Mouse (Mus musculus) adrenal gland, adult 18-20 months (tissue): ENCODE measurements at regions not wholly inside any gene's neighbourhood (a gene's known extent, or its start where the extent isn't known, plus 50 kb on each side); places are given as distances from the start of the nearest gene placed in this dataset.

Source experiments
- DNase-seq, 2 experiments: peaks; one replicate each; pipeline ENCODE4 v3.0.0; 2021 to 2022; ENCODE audit warnings: low spot score in 2 of 2

DNA sequence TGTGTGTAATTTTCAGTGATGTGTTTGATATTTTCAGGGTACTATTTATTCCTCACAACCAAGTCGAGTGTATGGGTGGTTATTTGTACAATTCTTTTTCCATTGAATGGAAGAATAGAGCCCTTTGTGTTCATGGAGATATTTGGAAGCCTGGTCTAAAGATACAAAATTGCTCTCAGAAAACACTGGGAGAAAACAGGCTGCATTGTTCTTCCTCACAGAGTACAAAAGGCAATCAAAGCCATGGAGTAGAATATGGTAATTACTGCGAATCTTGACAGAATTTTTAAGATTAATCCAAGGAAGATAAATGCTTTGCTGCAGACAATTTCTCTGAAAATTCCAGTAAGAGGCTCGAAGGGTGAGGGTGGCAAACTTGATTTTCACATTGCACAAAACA is 54.7 kb upstream of the Gnai1 start:
- no peak for DNase-seq
